Mouse (Mus musculus) olfactory bulb, adult 2 months (tissue): ENCODE measurements at regions not wholly inside any gene's neighbourhood (a gene's known extent, or its start where the extent isn't known, plus 50 kb on each side); places are given as distances from the start of the nearest gene placed in this dataset.

Experiments
- H3K27ac ChIP-seq: fragments of 200-500 bp; 2 replicates; pipeline ENCODE4 v1.5.1; 2012; ENCODE audit warnings: low read depth, low read length; ENCODE audit not compliant: insufficient read depth
- H3K4me1 ChIP-seq: fragments of 200-500 bp; 2 replicates; pipeline ENCODE4 v1.6.1; 2012; ENCODE audit warnings: low read length; ENCODE audit not compliant: control insufficient read depth, insufficient read depth
- H3K4me3 ChIP-seq: fragments of 200-500 bp; 2 replicates; pipeline ENCODE4 v1.5.1; 2012; ENCODE audit warnings: mild to moderate bottlenecking, low read depth, low read length, moderate library complexity; ENCODE audit not compliant: insufficient read depth
- CTCF ChIP-seq: fragments of 200-500 bp; IDR thresholded peaks from 2 replicates; pipeline ENCODE4 v1.5.1; 2012; ENCODE audit warnings: low read depth, mild to moderate bottlenecking, low read length, moderate library complexity; ENCODE audit not compliant: insufficient read depth
- POLR2A ChIP-seq: fragments of 200-500 bp; IDR thresholded peaks from 2 replicates; pipeline ENCODE4 v1.6.1; 2012; ENCODE audit warnings: mild to moderate bottlenecking, low read depth, low read length, moderate library complexity; ENCODE audit not compliant: insufficient read depth
- WGBS: fragments of 180-500 bp; shearing (Covaris S2); methylation state at CpG from one replicate; pipeline ENCODE4 v1.1.7; 2018; 5-methylcytosine and 5-hydroxymethylcytosine counted together

GRCm38 (mm10) chr8:35904711-35905450, 139.3 kb downstream of the Gm19410 start:
- H3K4me3 ChIP-seq = no peak overlapping the region
- H3K4me1 ChIP-seq = 0 out of 2 replicates have a peak, but pooled peaks cover 4% of the 10 kb centered on the region
- H3K27ac ChIP-seq = no peak overlapping the region
- TF ChIP-seq POLR2A = no peak
- TF ChIP-seq CTCF = no peak
- 70% methylated on average over 7 of the region's 7 CpGs for WGBS

- 0 out of 2 replicates have a peak, but pooled peaks cover 4% of the 10 kb centered on the region for H3K4me1 ChIP-seq
- no peak overlapping the region for H3K4me3 ChIP-seq
- H3K27ac ChIP-seq = no peak overlapping the region
- 63% methylated on average over 2 of the region's 2 CpGs for WGBS
- TF ChIP-seq POLR2A (no peak), CTCF (no peak)
Observed at GRCm38 (mm10) chr8:35907998-35908397, 142.4 kb downstream of the Gm19410 start.

GRCm38 (mm10) chr8:35912264-35912663, 146.7 kb downstream of the Gm19410 start:
- H3K4me3 ChIP-seq = no peak overlapping the region
- TF ChIP-seq POLR2A (no peak), CTCF (no peak)
- 66% methylated on average over 9 of the region's 9 CpGs for WGBS
- 0 out of 2 replicates have a peak, but pooled peaks cover 2% of the 10 kb centered on the region for H3K4me1 ChIP-seq
- no peak overlapping the region for H3K27ac ChIP-seq

GRCm38 (mm10) chr8:35915878-35916518, 150.4 kb downstream of the Gm19410 start:
- TF ChIP-seq CTCF = no peak
- TF ChIP-seq POLR2A = no peak
- WGBS = 90% methylated on average over 10 of the region's 10 CpGs
- H3K4me3 ChIP-seq = no peak overlapping the region

GRCm38 (mm10) chr8:35917573-35917972, 152.0 kb downstream of the Gm19410 start:
- H3K4me3 ChIP-seq = no peak overlapping the region
- no peaks in the 10 kb centered on the region for H3K4me1 ChIP-seq
- WGBS = 86% methylated on average over 3 of the region's 3 CpGs
- H3K27ac ChIP-seq = no peak overlapping the region
- no peak for TF ChIP-seq CTCF
- TF ChIP-seq POLR2A = no peak

More at GRCm38 (mm10) chr8:35915878-35916518, 150.4 kb downstream of the Gm19410 start:
- H3K27ac ChIP-seq = no peak overlapping the region
- no peaks in the 10 kb centered on the region for H3K4me1 ChIP-seq

GRCm38 (mm10) chr8:35919451-35919850, 153.9 kb downstream of the Gm19410 start:
- Histone ChIP-seq H3K27ac (no peak overlapping the region), H3K4me1 (no peaks in the 10 kb centered on the region), H3K4me3 (no peak overlapping the region)
- TF ChIP-seq POLR2A (no peak), CTCF (no peak)
- 91% methylated on average over 6 of the region's 6 CpGs for WGBS

- H3K4me1 ChIP-seq = no peaks in the 10 kb centered on the region
- TF ChIP-seq CTCF (no peak), POLR2A (no peak)
- 79% methylated on average over 8 of the region's 8 CpGs for WGBS
- no peak overlapping the region for H3K4me3 ChIP-seq
- H3K27ac ChIP-seq = no peak overlapping the region
Observed at GRCm38 (mm10) chr8:35919859-35920675, 154.5 kb downstream of the Gm19410 start.

GRCm38 (mm10) chr8:35924026-35924425, 158.4 kb downstream of the Gm19410 start:
- H3K4me3 ChIP-seq = no peak overlapping the region
- H3K4me1 ChIP-seq = no peaks in the 10 kb centered on the region
- H3K27ac ChIP-seq = no peak overlapping the region
- no peak for TF ChIP-seq CTCF
- no peak for TF ChIP-seq POLR2A
- 96% methylated on average over 1 of the region's 1 CpGs for WGBS
